Mouse (Mus musculus): ENCODE data around the gene Trnt1. TPM values are rescaled to one million over a fixed set of nuclear protein-coding genes. Genes with fewer than 3 reads are reported as not detected.
A peak's percentile ranks its signal among the peaks of the same experiment; 100 is the strongest.

Gene Trnt1
- polyA plus RNA-seq, 1 experiment = 27.4 TPM

DNA sequence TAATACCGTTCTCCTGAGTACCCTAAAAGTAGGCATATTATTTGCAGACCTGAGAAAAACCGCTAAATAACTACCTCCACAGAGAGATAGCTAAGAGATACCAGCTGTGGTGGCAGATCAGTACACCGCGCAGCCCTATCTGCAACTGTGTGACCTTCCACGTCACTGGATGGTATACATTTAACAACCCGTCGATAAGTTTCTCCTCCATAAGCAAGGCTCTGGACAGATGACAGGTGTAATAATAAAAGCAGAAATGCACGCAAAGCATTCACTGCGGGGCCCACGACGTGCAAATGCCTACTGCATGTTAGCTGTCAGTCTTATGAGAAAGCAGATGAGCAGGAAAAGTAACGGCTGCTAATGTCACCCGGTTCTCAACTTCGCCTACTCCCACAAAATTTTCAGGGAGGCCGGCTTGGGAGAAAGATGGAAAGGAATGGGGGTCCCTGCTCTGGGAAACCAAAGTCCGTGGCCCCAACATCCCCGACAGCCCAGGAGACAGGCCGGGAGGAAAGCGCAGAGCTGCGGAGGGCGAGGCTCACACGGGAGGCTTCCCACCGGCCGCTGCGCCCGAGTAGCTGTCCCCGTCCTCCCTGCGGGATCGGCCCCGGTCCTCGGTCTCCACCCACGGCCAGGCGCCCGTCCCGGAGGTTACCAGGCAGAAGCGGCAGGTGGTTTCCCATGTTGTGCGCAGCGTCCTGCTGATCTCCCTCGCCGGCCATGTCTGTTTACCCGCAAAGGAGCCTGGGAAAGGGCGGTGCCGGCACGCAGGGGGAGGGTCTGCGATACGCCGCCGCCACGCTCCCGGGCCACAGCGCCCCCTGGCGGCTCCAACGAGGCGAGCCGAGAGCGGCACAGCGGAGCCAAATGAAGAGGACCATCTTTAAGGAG is 30.7 kb downstream of the Trnt1 start, which contains the start of gene Crbn:
Gene Crbn, minus strand, starts transcription at position 745 of the 894 bp plus-strand sequence.
- H3K4me1 ChIP-seq (ENCODE audit: control insufficient read depth, insufficient read depth, low read length) = no peaks in the 10 kb centered on the region; the same call in 1 of the 2 replicates
- H3K27ac ChIP-seq (ENCODE audit: insufficient read depth, low read length) = no peak within 1 kb of the TSS
- H3K4me3 ChIP-seq (ENCODE audit: insufficient read depth, low read length) = peak within 1 kb of the TSS; percentile 70
- TF ChIP-seq POLR2A (IDR thresholded peaks at IDR 0.05; ENCODE audit: extremely low read depth, insufficient read depth, low read length) (peak; percentile 58), CTCF (IDR thresholded peaks at IDR 0.05; ENCODE audit: extremely low read depth, insufficient read depth, low read length) (peak; percentile 75)

GRCm38 (mm10) chr6:106800227-106800557 is 31.3 kb downstream of the Trnt1 start:
- H3K4me1 ChIP-seq (ENCODE audit: control insufficient read depth, insufficient read depth, low read length) = no peaks in the 10 kb centered on the region; the same call in 1 of the 2 replicates
- TF ChIP-seq CTCF (IDR thresholded peaks at IDR 0.05; ENCODE audit: extremely low read depth, insufficient read depth, low read length) (no peak), POLR2A (IDR thresholded peaks at IDR 0.05; ENCODE audit: extremely low read depth, insufficient read depth, low read length) (no peak; the same call in 1 of the 2 replicates)
- peak overlapping the region; percentile 70 for H3K4me3 ChIP-seq (ENCODE audit: insufficient read depth, low read length)
- no peak overlapping the region for H3K27ac ChIP-seq (ENCODE audit: insufficient read depth, low read length)

DNA sequence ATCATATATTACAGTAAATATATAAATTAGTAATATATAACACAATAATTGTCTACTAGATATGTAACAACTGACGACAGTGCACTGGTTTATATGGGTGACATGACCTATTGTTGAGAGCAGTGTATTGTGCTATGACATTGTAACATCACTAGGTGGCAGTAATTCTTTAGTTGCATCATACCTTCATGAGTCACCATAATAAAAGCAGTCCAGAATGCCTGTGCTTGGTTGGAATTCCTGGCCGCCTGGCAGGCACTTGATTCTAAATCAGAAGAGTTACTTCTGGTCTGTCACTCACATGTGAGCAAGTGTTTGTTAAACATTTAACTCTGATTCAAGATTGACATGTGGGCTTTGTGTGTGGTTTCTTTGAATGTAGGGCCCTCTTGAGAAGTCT is 36.0 kb downstream of the Trnt1 start:
- H3K27ac ChIP-seq (ENCODE audit: insufficient read depth, low read length) = no peak overlapping the region
- H3K4me3 ChIP-seq (ENCODE audit: insufficient read depth, low read length) = no peak overlapping the region
- peak; percentile 44 for TF ChIP-seq CTCF (IDR thresholded peaks at IDR 0.05; ENCODE audit: extremely low read depth, insufficient read depth, low read length)
- TF ChIP-seq POLR2A (IDR thresholded peaks at IDR 0.05; ENCODE audit: extremely low read depth, insufficient read depth, low read length) = no peak
- no peaks in the 10 kb centered on the region for H3K4me1 ChIP-seq (ENCODE audit: control insufficient read depth, insufficient read depth, low read length)

DNA sequence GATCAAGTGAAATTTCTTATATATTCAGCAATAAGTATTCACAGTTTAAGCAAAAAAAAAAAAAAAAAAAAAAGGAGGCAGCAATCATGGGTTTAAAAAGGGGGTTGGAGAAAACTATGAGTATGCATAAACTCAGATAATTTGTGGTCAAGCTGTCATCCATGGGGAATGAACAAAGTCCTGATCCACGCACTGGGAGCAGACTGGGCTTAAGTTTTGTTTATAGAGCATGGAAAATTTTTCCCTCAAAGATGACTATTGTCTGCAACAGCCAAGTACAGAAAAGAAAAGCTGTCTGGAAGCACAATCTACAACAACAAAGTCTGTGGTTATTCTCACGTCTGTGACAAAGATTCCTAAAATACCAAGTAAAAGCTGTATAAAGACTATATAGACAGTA is 40.2 kb downstream of the Trnt1 start:
- TF ChIP-seq CTCF (IDR thresholded peaks at IDR 0.05; ENCODE audit: extremely low read depth, insufficient read depth, low read length) (no peak), POLR2A (IDR thresholded peaks at IDR 0.05; ENCODE audit: extremely low read depth, insufficient read depth, low read length) (no peak)
- no peaks in the 10 kb centered on the region for H3K4me1 ChIP-seq (ENCODE audit: control insufficient read depth, insufficient read depth, low read length)
- H3K27ac ChIP-seq (ENCODE audit: insufficient read depth, low read length) = no peak overlapping the region
- no peak overlapping the region for H3K4me3 ChIP-seq (ENCODE audit: insufficient read depth, low read length)

DNA sequence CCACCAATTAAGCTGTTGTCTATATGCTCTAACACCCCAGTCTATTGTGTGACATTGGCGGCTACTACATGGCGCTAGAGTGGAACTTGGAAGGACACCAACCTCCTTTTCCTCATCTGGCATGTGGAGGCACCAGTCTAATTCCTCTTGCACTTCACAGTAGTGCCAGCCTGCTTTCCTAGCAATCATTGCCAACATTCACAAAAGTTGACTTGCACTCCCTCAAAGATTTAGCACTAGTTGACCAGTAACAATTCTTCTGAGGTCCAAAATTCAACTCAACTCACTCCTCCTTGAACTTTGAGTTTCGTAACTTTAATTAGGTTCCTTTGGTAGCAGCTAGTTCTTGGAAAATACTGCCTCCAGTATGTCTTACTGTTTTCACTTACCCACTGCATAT is 41.8 kb downstream of the Trnt1 start:
- H3K27ac ChIP-seq (ENCODE audit: insufficient read depth, low read length) = no peak overlapping the region
- no peaks in the 10 kb centered on the region for H3K4me1 ChIP-seq (ENCODE audit: control insufficient read depth, insufficient read depth, low read length)
- H3K4me3 ChIP-seq (ENCODE audit: insufficient read depth, low read length) = no peak overlapping the region
- TF ChIP-seq POLR2A (IDR thresholded peaks at IDR 0.05; ENCODE audit: extremely low read depth, insufficient read depth, low read length) (no peak), CTCF (IDR thresholded peaks at IDR 0.05; ENCODE audit: extremely low read depth, insufficient read depth, low read length) (no peak)

DNA sequence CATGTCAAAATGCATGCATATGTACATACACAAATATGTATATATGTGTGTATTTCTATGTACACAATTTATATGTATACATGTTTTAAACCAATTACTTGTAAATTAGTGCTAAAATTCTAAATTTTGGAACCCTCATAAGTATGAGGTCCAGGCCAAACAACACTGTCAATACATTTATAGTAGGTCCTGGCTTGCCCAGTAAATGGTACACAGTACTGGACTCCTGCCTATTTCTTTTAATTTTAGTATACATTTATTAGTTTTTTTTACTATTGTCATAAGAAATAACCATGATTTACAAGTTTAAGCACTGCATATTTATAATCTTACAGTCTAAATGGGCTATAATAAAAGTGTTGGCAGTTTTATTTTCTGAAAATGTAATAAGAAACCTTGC is 50.3 kb downstream of the Trnt1 start:
- H3K4me3 ChIP-seq (ENCODE audit: insufficient read depth, low read length) = no peak overlapping the region
- no peak for TF ChIP-seq POLR2A (IDR thresholded peaks at IDR 0.05; ENCODE audit: extremely low read depth, insufficient read depth, low read length)
- TF ChIP-seq CTCF (IDR thresholded peaks at IDR 0.05; ENCODE audit: extremely low read depth, insufficient read depth, low read length) = no peak
- no peak overlapping the region for H3K27ac ChIP-seq (ENCODE audit: insufficient read depth, low read length)
- H3K4me1 ChIP-seq (ENCODE audit: control insufficient read depth, insufficient read depth, low read length) = no peaks in the 10 kb centered on the region

DNA sequence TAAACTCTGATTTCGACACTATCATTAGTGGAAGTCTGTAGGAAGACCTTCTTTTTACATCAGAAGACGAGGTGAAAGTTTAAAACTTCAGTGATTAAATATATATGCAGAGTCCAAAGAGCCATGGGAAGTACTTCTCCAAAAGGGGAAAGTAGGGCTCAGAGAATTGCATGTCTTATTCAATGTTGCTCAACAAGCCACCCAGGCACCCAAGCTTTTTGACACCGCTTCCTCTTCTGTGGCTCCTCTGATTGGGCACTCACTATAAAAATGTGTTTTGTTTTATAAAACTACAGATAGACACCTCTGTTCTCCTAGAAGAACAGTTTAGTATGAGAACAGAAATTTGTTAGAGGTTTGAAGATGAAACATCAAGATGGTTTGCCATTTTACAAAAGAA is 51.0 kb downstream of the Trnt1 start:
- TF ChIP-seq CTCF (IDR thresholded peaks at IDR 0.05; ENCODE audit: extremely low read depth, insufficient read depth, low read length) = no peak
- TF ChIP-seq POLR2A (IDR thresholded peaks at IDR 0.05; ENCODE audit: extremely low read depth, insufficient read depth, low read length) = no peak
- Histone ChIP-seq H3K4me3 (ENCODE audit: insufficient read depth, low read length) (no peak overlapping the region), H3K27ac (ENCODE audit: insufficient read depth, low read length) (no peak overlapping the region), H3K4me1 (ENCODE audit: control insufficient read depth, insufficient read depth, low read length) (no peaks in the 10 kb centered on the region)

- H3K4me3 ChIP-seq (ENCODE audit: insufficient read depth, low read length) = no peak overlapping the region
- no peak overlapping the region for H3K27ac ChIP-seq (ENCODE audit: insufficient read depth, low read length)
- TF ChIP-seq POLR2A (IDR thresholded peaks at IDR 0.05; ENCODE audit: extremely low read depth, insufficient read depth, low read length) (no peak), CTCF (IDR thresholded peaks at IDR 0.05; ENCODE audit: extremely low read depth, insufficient read depth, low read length) (no peak)
- H3K4me1 ChIP-seq (ENCODE audit: control insufficient read depth, insufficient read depth, low read length) = no peaks in the 10 kb centered on the region
Measured at GRCm38 (mm10) chr6:106820566-106820965, 51.6 kb downstream of the Trnt1 start.

DNA sequence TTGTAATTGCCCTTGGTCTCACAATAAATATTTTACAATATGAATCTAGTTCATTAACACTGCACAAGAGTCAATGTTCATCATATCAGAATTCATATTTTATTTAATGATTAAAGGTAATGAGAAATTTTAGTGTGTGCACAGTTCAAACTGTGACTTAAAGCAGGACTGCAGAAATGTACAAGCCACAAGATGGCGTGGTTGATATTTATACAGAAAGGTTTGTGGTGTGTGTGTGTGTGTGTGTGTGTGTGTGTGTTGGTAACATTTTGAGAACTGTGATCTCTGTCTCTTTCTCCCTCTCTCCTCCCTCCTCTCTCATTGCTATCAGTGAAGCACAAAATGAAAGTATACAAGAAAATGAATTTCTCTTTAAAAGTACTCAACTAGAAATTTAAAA is 53.4 kb downstream of the Trnt1 start:
- Histone ChIP-seq H3K4me1 (ENCODE audit: control insufficient read depth, insufficient read depth, low read length) (no peaks in the 10 kb centered on the region), H3K27ac (ENCODE audit: insufficient read depth, low read length) (no peak overlapping the region), H3K4me3 (ENCODE audit: insufficient read depth, low read length) (no peak overlapping the region)
- peak; percentile 31; the same call in 1 of the 2 replicates for TF ChIP-seq CTCF (IDR thresholded peaks at IDR 0.05; ENCODE audit: extremely low read depth, insufficient read depth, low read length)
- TF ChIP-seq POLR2A (IDR thresholded peaks at IDR 0.05; ENCODE audit: extremely low read depth, insufficient read depth, low read length) = no peak

Other genes starting within 250 kb of the Trnt1 start
- not detected in 2 replicates for gene Il5ra, start 20.1 kb upstream of the Trnt1 start, polyA plus RNA-seq (2012; rRNA removed)
- 40.6 and 42.8 TPM in 2 replicates for gene Crbn, start 31.0 kb downstream of the Trnt1 start, polyA plus RNA-seq (2012; rRNA removed)

All from cortical plate, adult 2 months (tissue).